Mouse (Mus musculus): Measurements from ENCODE around the gene Cacna2d3.

Gene Cacna2d3

GRCm38 (mm10) chr14:29387761-29388160, 333.9 kb downstream of the Cacna2d3 start:
- DNase-seq (ENCODE audit: low spot score): no peak

GRCm38 (mm10) chr14:29385500-29385899, 336.2 kb downstream of the Cacna2d3 start:
- DNase-seq (ENCODE audit: low spot score): no peak

DNA sequence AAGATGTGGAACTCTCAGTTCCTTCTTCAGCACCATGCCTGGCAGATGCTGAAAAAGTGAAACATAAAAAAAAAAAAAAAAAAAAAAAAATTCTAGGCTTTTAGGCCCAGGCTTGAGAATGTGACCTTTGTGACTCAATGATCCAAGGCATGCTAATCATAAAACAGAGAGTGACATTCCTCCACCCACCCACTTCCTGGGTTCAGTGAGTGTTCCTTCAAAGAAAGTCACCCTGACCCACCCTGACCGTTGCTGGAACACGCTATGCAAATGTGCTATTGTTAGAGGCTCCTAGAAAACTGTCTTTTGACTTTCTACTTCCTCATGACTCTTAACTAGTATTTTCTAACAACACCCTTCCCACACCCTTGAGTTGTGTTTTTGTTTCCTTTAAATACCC, 338.9 kb downstream of the Cacna2d3 start:
- no peak for DNase-seq (ENCODE audit: low spot score)

- DNase-seq (ENCODE audit: low spot score): no peak
These were observed 354.8 kb downstream of the Cacna2d3 start for GRCm38 (mm10) chr14:29366911-29367310.

DNA sequence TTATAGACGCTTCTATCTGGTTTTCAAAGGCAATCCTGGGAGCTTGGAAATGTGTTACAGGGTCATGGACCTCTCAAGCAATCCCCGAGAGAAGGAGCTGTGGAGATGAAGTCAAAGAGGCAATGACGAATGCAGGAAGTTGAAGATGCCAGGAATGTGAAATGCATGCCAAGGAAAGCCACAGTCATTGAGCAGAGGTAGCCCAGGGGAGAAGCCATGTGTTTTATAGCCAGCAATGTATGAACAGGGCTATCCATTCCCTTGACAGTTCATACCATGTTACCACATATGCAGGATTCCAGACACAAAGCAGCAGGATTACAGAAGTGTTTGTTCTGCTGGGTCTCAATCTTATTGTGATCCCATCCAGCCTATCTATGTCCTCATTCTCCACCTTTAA, 359.2 kb downstream of the Cacna2d3 start:
- DNase-seq (ENCODE audit: low spot score): no peak

DNA sequence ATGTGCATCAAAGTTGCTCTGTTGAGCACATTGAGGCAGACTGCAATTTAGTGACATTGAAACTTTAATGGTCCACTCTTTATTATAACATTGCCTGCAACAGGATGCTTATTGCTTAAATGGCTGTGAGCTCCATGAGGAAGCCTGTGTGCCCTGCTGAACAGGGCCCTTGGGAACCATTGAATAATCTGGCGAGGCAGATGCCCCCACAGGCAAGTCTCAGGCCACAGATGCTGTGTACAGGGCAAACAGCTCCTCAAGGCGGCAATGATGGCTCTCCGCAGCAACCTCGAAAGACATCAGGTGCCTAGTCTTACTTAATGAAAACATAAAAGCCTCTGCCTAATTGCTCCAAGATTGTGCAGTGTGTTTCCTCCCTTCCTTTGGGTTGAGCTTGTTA, 371.0 kb downstream of the Cacna2d3 start:
- DNase-seq (ENCODE audit: low spot score): no peak

DNA sequence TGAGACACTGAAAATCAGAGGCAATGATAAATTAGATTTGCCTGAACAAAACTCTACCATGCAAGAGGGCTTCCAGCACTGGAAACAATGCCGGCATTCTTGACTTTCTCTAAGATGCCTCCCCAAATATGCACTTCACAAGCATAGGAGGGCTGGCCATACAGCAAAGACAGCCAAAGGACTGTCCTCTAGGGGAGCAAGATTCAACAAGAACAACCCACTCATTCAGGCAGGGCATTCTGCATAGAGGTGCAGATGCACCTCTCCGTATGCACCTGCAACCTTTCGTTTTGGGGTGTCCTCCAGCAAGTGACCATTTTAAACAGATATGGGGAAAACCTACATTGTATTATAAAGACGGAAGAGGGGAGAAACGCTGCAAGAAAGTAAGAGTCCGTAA, 380.1 kb downstream of the Cacna2d3 start:
- DNase-seq (ENCODE audit: low spot score): no peak

GRCm38 (mm10) chr14:29340728-29341127, 380.9 kb downstream of the Cacna2d3 start:
- DNase-seq (ENCODE audit: low spot score): no peak

GRCm38 (mm10) chr14:29334897-29335296, 386.8 kb downstream of the Cacna2d3 start:
- DNase-seq (ENCODE audit: low spot score): no peak

GRCm38 (mm10) chr14:29334216-29334615, 387.4 kb downstream of the Cacna2d3 start:
- DNase-seq (ENCODE audit: low spot score): no peak

- DNase-seq (ENCODE audit: low spot score): no peak
These were observed 397.3 kb downstream of the Cacna2d3 start for GRCm38 (mm10) chr14:29324430-29324782.

DNA sequence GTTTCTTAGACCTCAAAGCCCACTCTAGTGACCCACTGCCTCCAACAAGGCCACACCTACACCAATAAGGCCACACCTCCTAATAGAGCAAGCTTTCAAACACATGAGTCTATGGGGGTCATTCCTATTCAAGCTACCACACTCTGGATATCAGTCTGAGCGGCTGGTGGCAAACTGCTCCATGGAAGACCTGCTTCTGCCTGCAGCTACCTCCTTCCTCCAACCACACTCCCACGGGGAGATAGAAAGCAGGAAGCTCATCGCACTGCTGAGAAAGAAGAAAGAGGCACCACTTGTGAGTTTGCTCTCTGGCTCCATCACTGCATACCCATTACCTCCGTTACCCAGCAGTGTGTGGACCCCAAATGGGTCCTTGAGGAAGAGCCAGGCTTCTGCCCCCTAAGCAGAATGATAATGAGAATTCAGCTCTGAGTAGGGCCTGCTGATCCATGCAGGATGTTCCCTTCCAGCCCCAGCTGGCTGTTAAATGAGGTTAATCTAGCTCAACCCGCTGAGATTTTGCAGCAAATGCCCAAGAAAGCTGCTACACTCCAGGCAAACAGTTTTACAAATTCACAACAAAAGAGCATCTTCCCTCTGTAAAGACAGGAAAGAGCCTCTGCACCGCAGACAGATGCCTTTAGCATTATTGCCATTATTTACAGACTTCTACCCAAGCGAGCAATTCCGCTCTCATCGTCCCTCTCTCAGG, 397.8 kb downstream of the Cacna2d3 start:
- DNase-seq (ENCODE audit: low spot score): no peak

GRCm38 (mm10) chr14:29313431-29313830, 408.2 kb downstream of the Cacna2d3 start:
- no peak for DNase-seq (ENCODE audit: low spot score)

- no peak for DNase-seq (ENCODE audit: low spot score)
These were observed 416.0 kb downstream of the Cacna2d3 start for GRCm38 (mm10) chr14:29305623-29306022.

DNA sequence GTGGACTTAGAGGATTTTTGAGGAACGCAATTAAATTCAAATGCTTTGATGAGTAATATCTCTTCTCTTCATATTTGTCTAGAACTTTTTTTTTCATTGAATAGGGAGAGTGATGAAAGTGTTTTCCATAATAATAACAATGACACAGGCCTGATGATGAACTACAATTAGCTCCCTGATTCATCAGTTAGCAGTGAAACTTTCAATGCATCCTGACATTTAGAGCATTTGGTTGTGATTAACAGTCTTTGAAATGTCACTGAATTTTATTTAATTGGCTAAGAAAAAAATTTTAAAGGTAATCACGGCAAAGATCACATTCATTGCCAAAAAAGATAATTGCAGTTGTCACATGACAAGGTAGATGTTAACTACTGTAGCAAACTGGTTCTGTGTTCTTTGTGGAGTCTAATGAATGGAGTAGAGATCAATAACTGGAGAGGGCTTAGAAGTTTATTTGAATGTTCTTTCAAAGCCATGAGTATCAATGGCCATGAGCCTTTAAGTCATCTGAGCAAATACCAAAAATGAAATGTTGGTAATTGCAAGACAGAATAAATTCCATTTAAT, 425.4 kb downstream of the Cacna2d3 start:
- no peak for DNase-seq (ENCODE audit: low spot score)

GRCm38 (mm10) chr14:29278901-29279300, 442.8 kb downstream of the Cacna2d3 start:
- DNase-seq (ENCODE audit: low spot score): no peak

GRCm38 (mm10) chr14:29278401-29278800, 443.3 kb downstream of the Cacna2d3 start:
- no peak for DNase-seq (ENCODE audit: low spot score)

DNA sequence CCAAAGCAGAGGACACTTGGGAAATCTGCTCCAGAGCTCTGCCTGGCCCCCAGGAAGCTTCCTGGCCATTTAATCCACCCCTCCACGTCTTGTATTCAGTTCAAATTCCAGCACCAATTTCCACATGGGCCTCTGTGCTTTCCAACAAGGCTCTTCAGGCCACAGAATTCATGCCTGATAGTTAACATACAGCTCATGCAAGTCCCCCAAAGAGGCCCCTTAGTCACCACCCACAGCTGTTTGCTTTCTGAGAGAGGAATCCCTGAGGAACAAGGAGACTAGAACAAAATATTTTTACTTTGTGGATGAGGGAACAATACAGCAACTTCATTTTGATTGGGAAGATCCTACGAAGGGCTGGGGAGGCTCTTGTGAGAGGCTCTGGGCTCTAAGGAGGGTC, 444.0 kb downstream of the Cacna2d3 start:
- DNase-seq (ENCODE audit: low spot score): no peak

DNA sequence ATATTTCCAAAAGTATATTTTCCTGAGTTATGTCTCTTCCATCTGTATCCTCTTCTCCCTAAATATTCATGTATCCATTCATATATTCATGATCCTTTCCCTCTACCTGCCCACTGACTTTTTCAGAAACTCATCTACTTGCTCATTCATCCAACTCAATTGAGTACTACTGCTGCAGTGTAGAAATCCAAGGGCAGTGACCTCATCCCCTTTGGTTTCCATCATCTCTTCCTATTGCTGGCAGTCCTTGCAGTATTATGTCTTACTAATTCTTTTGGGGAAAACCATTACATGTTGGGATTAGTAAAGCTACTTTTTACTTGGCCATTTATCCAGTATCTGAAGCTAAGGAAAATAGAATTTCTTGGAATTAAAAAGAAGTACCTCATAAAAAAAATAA, 447.8 kb downstream of the Cacna2d3 start:
- DNase-seq (ENCODE audit: low spot score): no peak

DNA sequence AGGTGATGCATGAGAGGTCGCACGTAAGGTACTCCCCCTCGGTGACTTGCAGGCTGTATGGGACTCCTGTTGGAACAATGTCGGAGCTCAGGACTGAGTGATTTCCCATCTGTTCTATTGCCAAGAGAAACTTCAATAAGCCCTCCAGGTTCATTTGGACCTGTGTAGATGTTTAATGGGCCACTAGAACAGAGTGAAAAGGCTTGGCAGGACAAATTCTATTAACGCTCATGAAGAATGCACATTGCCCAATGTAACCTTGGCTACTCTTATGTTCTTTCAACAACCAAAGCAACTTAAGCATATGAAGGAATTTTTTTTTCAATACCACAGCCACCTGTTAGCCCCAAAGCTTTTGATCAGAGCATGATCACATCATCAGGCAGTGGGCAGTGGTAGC, 451.1 kb downstream of the Cacna2d3 start:
- no peak for DNase-seq (ENCODE audit: low spot score)

GRCm38 (mm10) chr14:29269816-29270215, 451.8 kb downstream of the Cacna2d3 start:
- no peak for DNase-seq (ENCODE audit: low spot score)

GRCm38 (mm10) chr14:29268609-29269008, 453.1 kb downstream of the Cacna2d3 start:
- no peak for DNase-seq (ENCODE audit: low spot score)

DNA sequence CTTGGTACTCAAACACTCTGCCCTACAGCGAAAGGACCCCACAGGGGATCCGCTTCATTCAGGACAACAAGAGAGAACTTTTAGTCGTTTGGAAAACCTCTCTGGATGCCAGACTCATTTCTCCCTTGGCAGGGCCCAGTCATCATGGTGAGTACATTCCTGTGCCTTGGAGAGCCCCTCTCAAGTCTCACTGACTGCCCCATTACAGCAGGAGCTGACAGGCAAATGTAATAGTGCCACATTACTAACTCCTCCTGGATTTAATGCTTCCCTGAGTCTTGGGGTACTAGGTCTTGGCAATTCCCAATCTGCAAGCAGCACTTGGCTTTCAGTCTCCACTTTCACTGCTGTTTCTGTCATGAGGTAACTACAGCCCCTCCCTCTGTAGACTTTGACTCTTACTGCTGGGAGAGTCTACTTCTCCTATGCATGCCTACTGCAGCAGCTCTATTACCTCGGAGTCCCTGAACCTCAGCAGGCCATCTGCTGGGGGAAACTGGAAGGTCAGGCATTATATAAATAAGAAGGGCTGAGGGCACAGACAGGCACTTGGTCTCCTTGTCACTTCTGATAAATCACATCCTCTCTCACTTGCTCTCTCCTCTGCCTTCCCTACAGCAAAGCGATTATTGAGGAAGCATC, 454.3 kb downstream of the Cacna2d3 start:
- DNase-seq (ENCODE audit: low spot score): no peak

DNA sequence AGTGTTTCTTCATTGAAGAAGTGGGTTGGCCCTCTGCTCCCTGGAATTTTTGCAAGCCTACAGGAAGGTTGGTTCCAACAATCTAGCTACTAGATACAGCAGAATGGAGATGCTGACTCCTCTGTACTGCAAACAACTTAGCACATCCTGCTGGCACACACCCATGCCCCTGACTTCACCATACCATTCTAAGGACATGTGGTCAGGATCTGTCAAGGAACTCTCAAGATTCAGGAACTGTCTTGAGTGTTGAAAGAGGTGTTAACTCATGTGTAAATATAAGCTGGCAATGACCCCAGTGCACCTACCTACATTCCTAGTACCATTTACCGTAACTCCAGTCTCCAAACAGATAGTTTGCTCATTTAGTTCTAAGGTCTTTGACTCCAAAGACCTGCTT, 461.0 kb downstream of the Cacna2d3 start:
- no peak for DNase-seq (ENCODE audit: low spot score)

All from c-Kit-positive CD71-positive TER-119-positive erythroid progenitor cells, embryonic 14.5 days (primary cell).